Mouse (Mus musculus): ENCODE measurements around the gene Ajuba. TPM values are rescaled to one million over a fixed set of nuclear protein-coding genes. Genes with fewer than 3 reads are reported as not detected.
A peak's percentile ranks its signal among the peaks of the same experiment; 100 is the strongest.

Gene Ajuba
- total RNA-seq, 2 experiments from 2014 or later = 20.5 to 26.0 TPM

DNA sequence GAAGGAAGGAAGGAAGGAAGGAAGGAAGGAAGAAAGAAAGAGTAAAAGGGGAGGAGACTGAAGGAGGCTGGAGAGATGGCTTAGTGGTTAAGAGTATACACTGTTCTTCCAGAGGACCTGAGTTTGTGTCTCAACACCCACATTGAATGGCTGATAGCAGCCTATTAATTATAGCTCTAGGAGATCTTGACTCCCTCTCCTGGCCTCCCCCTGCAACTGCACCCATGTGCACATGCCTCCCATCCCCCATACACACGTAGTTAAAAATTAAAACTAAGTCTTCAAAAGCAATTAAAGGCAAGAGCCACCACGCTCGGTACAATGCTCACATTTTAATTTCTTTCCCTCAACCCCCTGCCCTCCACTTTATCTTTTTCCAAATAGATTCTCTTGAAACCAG, 16.7 kb upstream of the Ajuba start:
- no peak for DNase-seq (ENCODE audit: low spot score in 2 of 2)

DNA sequence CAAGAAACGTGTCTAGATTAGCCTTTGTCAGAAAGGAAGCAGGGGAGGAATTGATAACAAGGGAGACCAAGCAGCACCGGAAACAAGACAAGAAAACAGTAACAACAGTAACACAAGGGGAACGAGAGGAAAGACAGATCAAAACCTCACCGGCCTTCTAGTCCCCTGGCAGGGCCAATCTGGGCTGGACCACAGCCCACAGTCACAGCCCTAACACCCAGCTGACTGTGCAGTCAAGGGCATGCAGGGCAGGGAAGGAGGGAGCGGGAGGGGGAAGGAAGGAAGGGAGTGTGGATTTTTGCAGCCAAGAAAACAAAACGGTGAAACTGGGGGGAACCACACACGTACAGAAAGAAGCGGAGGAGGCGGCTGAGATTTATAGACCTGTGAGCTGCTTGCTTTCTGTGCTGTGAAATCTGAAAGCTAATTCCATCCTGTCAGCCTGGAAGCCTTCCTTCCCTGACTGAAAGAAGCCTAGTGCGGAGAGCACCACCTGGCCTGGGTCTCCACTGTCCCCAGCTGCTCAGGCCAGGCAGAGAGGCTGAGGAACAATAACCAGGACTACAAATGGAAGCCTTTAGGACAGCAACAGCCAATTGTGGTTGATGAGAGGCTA, 15.1 kb upstream of the Ajuba start:
- DNase-seq (ENCODE audit: low spot score in 2 of 2) = no peak

DNA sequence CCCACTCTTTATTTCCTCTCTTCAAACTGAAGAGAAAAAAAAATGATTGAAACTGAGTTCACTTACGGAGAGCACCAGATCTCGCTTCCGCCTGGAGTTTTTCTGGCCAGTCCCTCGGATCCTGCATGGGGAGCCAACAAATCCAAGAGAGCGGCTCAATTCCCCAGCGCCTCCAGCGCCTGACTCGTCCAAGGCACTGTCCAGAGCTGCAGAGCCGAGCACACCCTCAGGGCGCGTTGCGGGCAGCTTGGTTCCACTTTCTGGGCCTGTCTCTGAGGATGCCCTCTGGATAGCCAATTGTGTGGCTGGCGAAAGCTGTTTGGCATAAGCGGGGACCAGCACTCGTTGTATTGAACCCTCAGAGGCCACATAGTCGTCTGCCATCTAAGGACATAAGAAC, 13.7 kb upstream of the Ajuba start:
- no peak for DNase-seq (ENCODE audit: low spot score in 2 of 2)

DNA sequence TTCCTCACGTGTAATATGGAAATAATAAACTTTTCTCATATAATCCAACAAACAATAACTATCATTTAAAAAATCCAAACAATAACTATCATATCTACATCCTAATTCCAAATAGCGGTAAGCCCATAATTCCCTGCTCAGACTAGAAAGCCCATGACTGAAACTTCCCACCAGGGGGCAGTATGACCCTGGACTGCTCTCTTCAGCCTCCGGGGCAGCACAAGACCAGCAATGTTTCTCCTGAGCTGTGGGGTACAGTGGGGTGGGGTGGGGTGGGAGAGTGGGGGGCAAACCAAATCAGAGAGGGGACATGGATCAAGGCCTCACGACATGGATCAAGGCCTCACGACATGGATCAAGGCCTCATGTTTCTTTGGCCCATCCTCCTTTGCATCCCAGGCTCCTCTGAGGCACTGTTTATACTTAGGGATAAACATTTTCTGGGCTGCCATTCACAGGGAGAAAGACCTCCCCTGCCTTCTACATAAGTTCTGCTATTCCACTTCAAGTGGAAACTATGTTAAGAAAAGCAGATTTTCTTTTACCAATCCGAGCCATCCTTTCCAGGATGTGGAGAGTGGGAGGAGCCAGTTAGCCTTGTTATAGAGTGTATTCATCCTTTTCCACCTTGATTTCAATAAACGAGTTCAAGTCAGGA, 6.5 kb upstream of the Ajuba start:
- peak; percentile 57 to 61 for DNase-seq (ENCODE audit: low spot score in 2 of 2)

DNA sequence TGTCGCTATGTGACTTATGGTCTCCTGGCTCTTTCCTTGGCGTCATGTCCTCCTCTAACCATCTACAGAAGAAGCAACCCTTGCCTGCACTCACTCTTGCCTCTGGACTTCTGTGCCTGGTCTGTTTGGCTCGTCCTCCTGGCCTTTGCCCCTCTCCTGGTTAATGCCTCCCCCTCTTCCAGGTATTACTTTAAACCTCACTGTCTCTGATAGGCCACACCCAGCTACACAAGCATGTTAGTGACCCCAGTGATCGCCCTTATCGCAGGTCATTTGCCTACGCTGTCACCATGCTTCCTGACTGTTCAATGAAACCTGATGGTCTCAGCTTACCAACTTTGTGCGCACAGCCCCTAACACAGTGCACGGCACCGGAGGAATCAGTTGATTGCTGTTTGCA, 5.2 kb upstream of the Ajuba start:
- DNase-seq (ENCODE audit: low spot score in 2 of 2) = no peak

DNA sequence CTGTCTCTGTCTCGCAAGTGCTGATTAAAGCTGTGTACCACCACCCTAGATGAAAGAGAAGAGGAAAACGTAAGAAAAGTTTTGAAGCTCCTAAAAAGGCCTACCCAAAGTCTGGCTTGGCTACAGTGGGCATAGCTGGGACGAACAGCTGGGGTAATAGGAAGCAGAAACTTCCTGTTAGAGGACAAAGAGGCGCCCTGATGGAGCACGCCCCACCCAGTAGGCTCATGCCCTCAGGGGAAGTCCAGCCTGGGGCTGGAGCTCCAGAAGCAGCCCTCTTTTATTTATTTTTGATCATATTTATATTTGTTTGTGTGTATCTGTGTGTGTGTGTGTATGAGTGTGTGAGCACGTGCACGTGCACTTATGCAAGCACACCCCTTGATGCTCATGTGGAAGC, 2.3 kb upstream of the Ajuba start:
- no peak for DNase-seq (ENCODE audit: low spot score in 2 of 2)

DNA sequence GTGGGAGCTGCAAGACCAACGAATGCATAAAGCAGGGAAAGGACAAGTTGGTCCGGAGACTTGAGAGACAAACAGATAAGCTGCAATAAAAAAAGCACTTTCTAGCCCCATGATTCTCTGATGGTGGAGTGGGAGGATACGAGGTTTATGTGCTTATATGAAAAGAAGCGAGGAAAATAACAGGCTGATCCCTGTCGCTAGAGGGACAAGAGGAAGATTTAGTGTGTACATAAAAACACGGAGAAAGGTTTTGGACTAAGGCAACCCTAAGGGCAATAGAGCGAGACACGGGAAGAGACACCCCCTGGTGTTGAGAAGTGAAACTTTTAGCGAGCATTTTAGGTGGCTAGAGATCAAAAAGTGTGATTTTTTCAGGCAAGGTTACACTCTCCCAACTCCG, 705 bp upstream of the Ajuba start:
- no peak for DNase-seq (ENCODE audit: low spot score in 2 of 2)

DNA sequence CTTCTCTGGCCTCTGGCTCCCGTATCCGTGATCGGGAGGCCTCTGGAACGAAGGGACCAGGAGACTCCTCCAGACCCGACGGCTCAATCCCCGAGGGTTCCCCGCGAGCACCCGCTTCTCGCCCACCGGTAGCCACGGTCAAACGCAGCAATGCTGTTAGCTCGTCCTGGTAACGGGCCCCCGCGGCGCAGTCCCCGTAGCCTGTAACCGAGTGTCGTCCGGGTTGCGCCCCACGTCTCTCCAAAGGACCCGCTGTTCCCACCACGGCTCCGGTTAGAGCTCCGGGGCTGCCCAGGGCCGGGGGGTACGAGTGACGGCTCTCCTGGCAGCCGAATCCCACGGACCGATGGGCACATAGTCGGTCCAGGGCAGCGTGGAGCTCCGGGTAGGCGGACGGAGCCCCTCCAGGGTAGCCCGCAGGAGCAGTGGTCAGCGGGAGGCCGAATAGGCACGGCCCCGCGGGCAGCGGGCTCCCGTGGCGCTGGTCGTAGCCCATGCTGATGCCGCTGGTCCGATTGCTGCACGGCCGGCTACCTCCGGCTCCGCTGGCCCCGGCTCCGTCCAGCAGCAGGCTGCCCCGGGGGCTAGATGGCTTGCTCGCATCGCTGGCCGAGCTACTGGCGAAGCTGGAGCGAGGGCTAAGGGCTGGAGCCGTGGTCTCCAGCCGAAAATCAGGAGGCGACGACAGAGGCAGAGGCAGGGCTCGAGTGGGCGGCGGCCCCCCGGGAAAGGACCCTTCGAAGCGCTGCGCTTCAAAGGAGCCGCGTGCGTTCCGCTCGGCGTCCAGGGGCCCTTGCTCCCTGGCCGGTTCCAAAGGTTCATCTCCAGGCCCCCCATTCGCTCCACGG, 893 bp downstream of the Ajuba start:
- DNase-seq (ENCODE audit: low spot score in 2 of 2) = peak; percentile 52 to 54

DNA sequence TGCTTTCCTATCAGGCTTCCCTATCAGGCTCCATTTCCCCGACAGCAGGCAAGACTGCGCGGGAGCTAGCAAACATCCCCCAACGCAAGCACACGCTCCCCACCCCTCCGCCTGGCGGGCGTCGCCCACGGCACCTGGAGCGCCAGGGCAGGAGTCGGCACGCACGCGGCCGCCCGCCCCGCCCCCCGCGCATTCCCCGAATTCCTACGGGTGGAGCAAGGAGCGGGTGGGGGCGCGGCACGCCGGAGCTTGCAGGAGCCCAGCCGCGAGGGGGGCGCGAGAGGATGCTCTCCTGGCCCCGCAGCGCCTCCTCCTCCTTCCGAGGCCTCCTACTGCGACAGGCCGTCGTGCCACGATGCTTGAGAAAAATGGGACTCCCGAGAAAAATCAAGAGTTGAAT, 1.7 kb downstream of the Ajuba start:
- peak; percentile 60 to 65 for DNase-seq (ENCODE audit: low spot score in 2 of 2)

DNA sequence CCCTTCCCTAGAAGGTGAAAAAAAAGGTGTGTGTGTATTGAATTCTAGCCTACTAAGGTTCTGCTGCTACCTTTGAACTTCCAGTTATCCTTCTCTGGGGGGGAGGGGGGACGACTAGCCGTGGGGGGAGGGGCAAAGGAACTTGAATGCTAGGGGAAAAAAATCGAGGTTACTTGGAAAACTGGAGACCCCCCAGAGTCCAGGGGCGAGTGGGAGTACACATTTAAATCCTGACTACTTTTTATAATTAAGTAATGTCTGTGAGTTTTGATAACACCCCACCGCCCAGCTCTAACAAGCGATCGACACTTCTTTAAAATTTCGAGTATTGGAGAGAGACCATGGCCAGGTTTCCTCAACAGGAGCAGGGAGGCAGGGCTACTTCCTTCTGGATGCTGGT, 2.3 kb downstream of the Ajuba start:
- no peak for DNase-seq (ENCODE audit: low spot score in 2 of 2)

DNA sequence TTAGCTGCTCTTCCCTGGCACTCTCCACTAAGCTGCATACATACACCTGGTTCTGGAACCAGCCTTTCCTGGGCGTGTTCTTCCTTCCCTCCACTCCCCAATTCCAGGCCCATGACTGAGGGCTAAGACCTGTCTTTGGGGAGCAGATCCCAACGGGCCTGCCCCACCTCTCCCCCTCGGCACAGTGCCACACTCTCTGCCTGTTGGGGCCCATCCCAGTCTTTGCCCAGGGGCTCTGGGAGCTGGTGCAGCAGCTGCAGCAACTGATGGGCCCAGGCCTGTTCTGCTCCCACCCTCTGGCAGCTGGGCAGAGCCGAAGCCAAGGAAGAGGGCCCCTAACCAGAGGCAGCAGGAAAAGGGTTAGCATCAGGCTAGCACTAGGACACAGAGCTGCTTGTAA, 3.1 kb downstream of the Ajuba start:
- no peak for DNase-seq (ENCODE audit: low spot score in 2 of 2)

DNA sequence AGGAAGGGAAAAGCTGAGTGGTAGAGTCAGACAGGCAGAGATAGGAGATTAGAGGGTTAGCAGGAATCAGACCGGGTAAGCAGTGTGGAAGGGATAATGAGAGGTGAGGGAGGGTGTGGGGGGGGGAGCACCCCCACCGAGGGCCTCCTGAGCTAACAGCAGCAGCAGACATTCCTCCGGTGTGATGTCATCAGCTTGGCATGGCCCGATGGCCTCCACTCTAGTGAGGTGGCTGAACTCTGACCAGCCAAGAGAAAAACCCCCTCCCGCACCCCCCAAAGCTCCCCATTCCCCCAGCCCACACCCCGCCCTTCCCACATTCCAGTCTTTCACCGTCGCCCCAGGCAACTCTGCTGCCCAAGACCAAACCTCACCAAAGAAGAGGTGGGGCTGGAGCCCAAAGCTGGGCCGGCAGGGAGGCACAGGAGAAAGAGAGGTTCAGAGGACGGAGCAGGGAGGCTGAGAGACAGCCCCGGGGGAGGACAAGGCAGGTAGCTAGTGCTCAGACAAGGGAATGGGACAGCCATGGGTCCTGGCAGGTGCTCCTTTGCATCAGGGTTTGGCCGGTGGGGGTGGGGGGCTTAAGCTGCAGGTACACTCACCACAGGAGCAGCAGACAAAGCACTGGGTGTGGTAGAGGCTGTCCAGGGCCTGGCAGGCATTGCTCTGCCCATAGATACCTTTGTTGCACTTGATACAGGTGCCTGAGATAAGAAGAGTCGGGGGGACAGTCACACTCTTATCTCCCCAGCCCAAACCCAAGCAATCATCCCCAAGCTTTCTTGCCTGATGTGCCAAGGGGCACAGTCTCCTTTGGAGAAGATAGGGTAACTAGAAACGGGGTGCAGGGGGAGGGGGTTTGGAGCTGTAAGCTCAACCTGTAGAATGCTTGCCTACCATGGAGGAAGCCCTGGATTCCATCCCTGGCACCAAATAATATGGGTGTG, 4.3 kb downstream of the Ajuba start:
- no peak for DNase-seq (ENCODE audit: low spot score in 2 of 2)

DNA sequence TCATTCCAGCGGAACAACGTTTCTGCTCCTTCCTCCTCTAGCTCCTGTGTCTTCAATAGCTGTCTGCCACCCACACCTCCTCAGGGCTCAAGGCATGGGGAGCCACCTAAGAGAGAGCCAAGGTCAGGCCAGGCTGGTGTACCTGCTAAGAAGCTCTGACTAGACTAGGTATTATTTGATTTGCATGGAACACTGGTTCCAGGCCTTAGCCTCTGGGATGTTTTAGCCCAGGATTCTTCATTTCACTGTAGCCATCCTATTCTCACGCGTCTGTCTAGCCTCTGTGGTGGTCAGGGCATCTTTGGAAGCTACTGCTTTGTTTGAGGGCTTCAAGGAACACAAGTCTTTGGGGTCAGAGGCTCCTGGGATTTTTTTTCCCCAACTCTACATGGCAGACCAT, 5.2 kb downstream of the Ajuba start:
- no peak for DNase-seq (ENCODE audit: low spot score in 2 of 2)

DNA sequence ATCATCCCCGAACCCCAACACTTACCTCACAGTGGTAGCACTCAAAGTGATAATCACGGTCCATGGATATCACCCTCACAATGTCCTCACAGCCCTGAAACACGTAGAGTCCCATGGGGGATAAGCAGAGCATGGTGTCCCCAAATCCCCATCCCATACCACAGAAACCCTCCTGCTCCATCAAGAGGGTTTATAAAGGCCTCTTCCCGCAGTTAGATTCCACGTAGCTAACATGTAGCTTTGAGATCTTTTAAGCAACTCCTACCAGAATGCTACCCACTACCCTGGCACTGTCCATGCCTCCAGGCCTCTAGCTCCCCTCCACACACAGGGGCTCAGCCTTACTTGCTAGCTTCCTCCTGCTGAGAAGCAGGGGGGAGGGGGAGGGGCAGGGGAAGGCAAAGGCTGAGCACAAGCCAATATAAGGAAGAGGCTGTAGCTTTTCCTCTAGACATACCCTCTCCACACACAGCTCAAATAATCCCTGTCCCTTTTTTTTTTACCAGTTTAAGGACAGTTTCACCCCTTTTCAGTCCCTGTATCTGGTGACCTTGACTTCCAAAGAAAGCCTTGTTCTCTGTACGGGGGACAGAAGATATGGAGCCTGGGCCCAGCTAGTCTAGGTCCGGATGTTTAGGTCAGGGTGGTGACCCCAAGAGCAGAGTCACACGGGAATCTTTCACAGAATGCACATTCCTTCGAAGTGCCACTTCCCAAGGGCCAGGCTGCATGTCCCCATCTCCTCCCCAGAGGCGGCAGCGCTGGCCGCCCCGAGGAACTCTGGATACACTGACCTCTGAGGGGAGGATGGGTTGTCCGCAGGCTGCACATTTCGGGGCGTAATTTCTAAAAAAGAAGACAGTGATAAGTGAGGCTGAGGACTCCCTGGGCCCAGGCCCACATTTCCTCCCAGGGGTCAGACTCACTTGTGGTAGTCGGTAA, 7.6 kb downstream of the Ajuba start:
- DNase-seq (ENCODE audit: low spot score in 2 of 2) = no peak

DNA sequence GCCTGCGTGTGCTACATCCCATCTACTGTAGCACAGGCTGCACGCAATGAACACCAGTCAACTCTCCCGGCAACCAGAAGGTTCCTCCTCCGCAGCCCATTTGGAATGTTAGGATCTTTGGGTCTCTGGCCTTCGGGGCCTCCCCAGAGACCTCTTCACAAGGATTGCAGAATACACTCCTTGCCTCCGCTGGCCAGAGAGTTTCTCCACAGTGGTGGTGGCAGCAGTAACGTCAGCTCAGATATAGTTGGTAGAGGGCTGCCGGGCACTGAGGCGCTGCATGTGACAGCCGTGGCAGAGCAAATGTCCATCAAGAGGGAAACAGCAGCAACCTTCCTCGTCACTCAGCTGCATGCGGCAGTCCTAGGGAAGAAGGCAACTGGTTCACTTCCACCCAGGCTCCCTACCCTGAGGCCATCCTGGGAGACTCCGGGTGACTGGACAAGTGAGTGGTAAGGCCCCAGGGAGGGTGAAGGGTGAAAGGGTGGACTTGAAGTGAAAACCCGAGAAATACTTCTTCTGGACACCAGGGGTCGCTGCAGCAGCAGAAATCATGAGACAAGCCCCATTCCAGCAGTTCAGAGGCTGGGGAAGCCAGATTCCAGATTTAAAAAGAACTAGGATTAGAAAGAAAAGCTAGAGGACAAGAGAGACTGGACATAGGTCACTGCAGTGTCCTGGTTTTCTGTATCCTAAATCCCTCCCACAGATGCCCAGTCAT, 8.5 kb downstream of the Ajuba start:
- peak; percentile 74 to 81 for DNase-seq (ENCODE audit: low spot score in 2 of 2)

DNA sequence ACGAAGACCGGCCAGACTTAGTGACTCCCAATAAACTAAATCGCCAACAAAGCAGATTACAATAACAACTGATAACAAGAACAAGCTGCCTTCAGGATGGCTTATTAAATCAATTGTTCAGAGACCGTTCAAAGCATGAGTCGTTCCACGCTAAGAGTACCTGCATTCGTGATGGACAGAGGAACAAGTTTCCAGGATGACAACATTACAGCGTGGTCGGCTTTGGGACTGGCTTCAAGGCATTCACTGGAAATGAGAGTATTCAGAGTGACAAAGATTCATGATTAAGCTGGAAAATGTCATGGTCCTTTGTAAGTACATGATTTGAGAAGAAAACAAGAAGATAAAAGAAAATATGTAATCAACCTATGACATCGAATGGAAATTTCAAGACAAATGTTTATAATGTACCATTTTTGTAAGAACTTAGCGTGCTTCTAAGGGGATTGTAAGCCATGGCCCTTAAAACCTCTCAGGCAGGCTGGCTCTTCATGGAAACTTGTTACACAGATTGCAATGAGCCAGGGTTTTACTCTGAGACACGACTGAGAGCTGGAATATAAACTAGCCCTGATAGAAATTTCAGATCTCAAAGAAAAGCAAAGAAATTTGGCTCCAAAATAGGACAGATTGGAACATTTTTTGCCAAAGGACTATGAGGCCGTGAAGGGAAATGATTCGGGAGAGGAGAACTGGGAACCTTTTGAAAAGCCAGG, 16.7 kb downstream of the Ajuba start:
- DNase-seq (ENCODE audit: low spot score in 2 of 2) = no peak

DNA sequence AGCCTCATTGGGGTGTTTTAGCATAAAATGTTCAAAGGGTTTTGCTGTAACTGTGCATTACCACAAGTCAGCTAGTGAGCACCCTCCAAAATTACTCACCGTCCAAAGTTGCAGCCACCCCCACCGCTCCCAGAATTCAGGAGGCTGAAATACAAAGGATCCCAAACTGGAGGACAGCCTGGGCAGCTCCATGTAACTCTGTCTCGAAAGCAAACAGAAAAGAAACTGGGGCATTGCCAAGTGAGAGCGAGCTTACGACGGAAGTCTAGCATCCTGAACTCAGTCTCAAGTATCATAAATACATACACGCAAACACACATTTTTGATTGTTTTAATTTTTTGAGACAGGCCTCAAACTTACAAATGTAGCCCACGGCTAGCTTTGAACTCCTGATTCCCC, 20.0 kb downstream of the Ajuba start:
- DNase-seq (ENCODE audit: low spot score in 2 of 2) = no peak

DNA sequence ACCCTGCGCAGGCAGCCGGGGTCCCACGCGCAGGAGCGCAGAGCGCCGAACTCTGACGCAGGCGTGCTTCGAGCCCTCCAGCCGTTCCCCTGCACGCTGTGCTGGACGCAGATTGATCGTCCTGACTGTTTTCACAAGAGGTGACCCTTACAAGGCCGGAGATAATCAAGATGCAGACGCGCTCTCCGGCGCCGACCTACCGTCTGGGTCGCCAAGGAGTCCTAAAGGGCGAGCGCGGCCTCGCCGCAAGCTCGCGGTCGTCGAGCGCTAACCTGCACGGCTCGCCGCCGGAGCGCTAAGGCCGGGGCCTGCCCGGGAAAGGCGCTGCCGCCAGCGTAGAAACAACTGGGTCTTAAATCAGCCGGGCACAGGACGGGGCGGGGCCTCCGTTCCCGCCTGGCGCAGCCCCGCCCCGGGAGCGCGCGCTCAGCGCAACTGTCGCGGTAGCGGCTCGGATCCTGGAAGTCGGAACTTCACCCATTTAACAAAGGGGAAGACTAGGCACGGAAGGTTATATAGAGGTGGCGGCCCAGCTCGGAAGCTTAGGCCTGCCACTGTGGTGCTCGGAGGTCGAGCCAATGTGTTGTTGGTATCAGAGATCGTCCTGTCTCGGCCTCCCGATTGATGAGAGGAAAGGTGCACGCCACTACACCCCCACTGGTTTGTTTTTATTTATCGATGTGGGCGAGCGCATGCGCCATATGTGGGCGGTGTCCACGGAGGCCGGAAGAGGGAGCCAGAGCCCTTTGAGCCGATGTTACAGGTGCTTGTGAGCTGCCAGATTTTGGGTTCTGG, 23.2 kb downstream of the Ajuba start, which contains the start of gene Haus4:
Gene Haus4, minus strand, starts transcription at position 642 of the 795 bp plus-strand sequence.
- peak; percentile 81 to 83 for DNase-seq (ENCODE audit: low spot score in 2 of 2)

Data from adrenal gland, adult 18-20 months (tissue).